Mouse (Mus musculus): ENCODE results near the gene Serpine1. TPM values are rescaled to one million over a fixed set of nuclear protein-coding genes. Genes with fewer than 3 reads are reported as not detected.

Gene Serpine1
- 0.30 TPM for total RNA-seq (2023)

GRCm38 (mm10) chr5:137072079-137072960, at the start of gene Serpine1:
Gene Serpine1 (minus strand): TSS chr5:137072268.

GRCm38 (mm10) chr5:137115866-137116847, 44.1 kb upstream of the Serpine1 start, which contains the start of gene Trim56:
Gene Trim56 (minus strand): TSS chr5:137116209.

GRCm38 (mm10) chr5:137045402-137046323, 26.4 kb downstream of the Serpine1 start, which contains the start of gene Ap1s1:
Gene Ap1s1 (minus strand): TSS chr5:137046135.

GRCm38 (mm10) chr5:137026092-137026491, 46.0 kb downstream of the Serpine1 start, which contains the start of gene Vgf:
Gene Vgf (plus strand): TSS chr5:137026392.

Other genes starting within 250 kb of the Serpine1 start
- gene Col26a1, start 189.1 kb downstream of the Serpine1 start, total RNA-seq (2023) = not detected
- 0.92 TPM for gene Ift22, start 164.1 kb downstream of the Serpine1 start, total RNA-seq (2023)
- gene Fis1, start 119.0 kb downstream of the Serpine1 start, total RNA-seq (2023) = 120 TPM
- 2.0 TPM for gene Cldn15, start 105.7 kb downstream of the Serpine1 start, total RNA-seq (2023)
- 12.5 TPM for gene Plod3, start 85.2 kb downstream of the Serpine1 start, total RNA-seq (2023)
- 21.4 TPM for gene Znhit1, start 84.2 kb downstream of the Serpine1 start, total RNA-seq (2023)
- gene Vgf, start 45.9 kb downstream of the Serpine1 start, total RNA-seq (2023) = not detected
- gene Ap1s1, start 26.1 kb downstream of the Serpine1 start, total RNA-seq (2023) = 27.0 TPM
- gene Trim56, start 43.9 kb upstream of the Serpine1 start, total RNA-seq (2023) = 93.5 TPM
- not detected for gene Muc3, start 77.1 kb upstream of the Serpine1 start, total RNA-seq (2023)
- gene Muc3a, start 140.1 kb upstream of the Serpine1 start, total RNA-seq (2023) = 18.4 TPM
- gene Ache, start 215.3 kb upstream of the Serpine1 start, total RNA-seq (2023) = 0.21 TPM
- 0.59 TPM for gene Ufsp1, start 222.4 kb upstream of the Serpine1 start, total RNA-seq (2023)
- 428 TPM for gene Srrt, start 235.4 kb upstream of the Serpine1 start, total RNA-seq (2023)
- gene Trip6, start 242.1 kb upstream of the Serpine1 start, total RNA-seq (2023) = 10.6 TPM

Measured in CD4-positive naive resting alpha-beta T cell, adult 57 days (primary cell).